Mouse (Mus musculus) liver, embryonic 12.5 days (tissue): Measurements from ENCODE around the gene Opn1sw. TPM values are rescaled to one million over a fixed set of nuclear protein-coding genes. Genes with fewer than 3 reads are reported as not detected.

Experiments
- microRNA-seq: library from miRNA; unstranded; fragments of <30 nt; microRNA quantifications from one replicate; pipeline ENCODE4, GENCODE M21; 2017
- polyA plus RNA-seq: library from polyadenylated mRNA; unstranded; fragments of >200 nt; fragmentation: Nextera tagmentation; extraction: Ambion mirVana; gene quantifications from 2 replicates; pipeline ENCODE4 v1.2.1, GENCODE M21; 2016

Opn1sw gene
- polyA plus RNA-seq, 1 experiment from 2014 or later: 0.08 TPM

Small RNA genes within 50 kb of the gene (microRNA-seq; reads per million reads assigned to microRNA genes)
- not detected for gene Gm26220
- not detected for gene Gm44354

Other genes with a start within 250 kb of the Opn1sw start
- gene Rbm28, start 223.5 kb downstream of the Opn1sw start, polyA plus RNA-seq: 23.2 and 27.2 TPM in 2 replicates
- gene Prrt4, start 208.9 kb downstream of the Opn1sw start, polyA plus RNA-seq: 0.07 and 0.12 TPM in 2 replicates
- gene Impdh1, start 172.1 kb downstream of the Opn1sw start, polyA plus RNA-seq: 13.7 and 14.3 TPM in 2 replicates
- 19.1 and 20.0 TPM in 2 replicates for gene Hilpda, start 116.0 kb downstream of the Opn1sw start, polyA plus RNA-seq
- gene Fam71f2, start 108.9 kb downstream of the Opn1sw start, polyA plus RNA-seq: 0.20 and 0.31 TPM in 2 replicates
- gene Fam71f1, start 69.3 kb downstream of the Opn1sw start, polyA plus RNA-seq: not detected in 2 replicates
- gene Calu, start 40.4 kb downstream of the Opn1sw start, polyA plus RNA-seq: 127 and 131 TPM in 2 replicates
- gene Ccdc136, start 7.8 kb upstream of the Opn1sw start, polyA plus RNA-seq: 0.94 and 1.8 TPM in 2 replicates
- 2.2 and 2.8 TPM in 2 replicates for gene Flnc, start 44.8 kb upstream of the Opn1sw start, polyA plus RNA-seq
- gene Atp6v1f, start 79.2 kb upstream of the Opn1sw start, polyA plus RNA-seq: 149 and 161 TPM in 2 replicates
- not detected in 2 replicates for gene Atp6v1fnb, start 83.0 kb upstream of the Opn1sw start, polyA plus RNA-seq
- gene Kcp, start 119.5 kb upstream of the Opn1sw start, polyA plus RNA-seq: 2.8 and 3.2 TPM in 2 replicates
- gene Irf5, start 138.2 kb upstream of the Opn1sw start, polyA plus RNA-seq: 5.9 and 7.2 TPM in 2 replicates
- 55.2 and 56.6 TPM in 2 replicates for gene Tnpo3, start 221.4 kb upstream of the Opn1sw start, polyA plus RNA-seq